Mouse (Mus musculus) neural tube, embryonic 15.5 days (tissue): ENCODE data around the gene Ppia. TPM values are rescaled to one million over a fixed set of nuclear protein-coding genes. Genes with fewer than 3 reads are reported as not detected.
"Not testable (repeated sequence)": the region's sequence is repeated elsewhere in the genome, so short reads cannot be mapped to it uniquely, and the experiment has no call there.

Experiments
- ATAC-seq: fragments of 200-750 bp; cut with Nextera tagmentation; 2 replicates; pipeline ENCODE4 v1.8.0; 2017; ENCODE audit warnings: mild to moderate bottlenecking, moderate TSS enrichment, moderate library complexity; ENCODE audit not compliant: low FRiP score
- H3K27ac ChIP-seq: fragments of 300-500 bp; sonication (generic); replicated peaks from 2 replicates; pipeline ENCODE4 v1.5.1; 2015; ENCODE audit warnings: mild to moderate bottlenecking, inconsistent platforms
- H3K27me3 ChIP-seq: fragments of 300-500 bp; sonication (generic); replicated peaks from 2 replicates; pipeline ENCODE4 v1.6.1; 2015; ENCODE audit warnings: inconsistent platforms
- H3K36me3 ChIP-seq: fragments of 300-500 bp; sonication (generic); 2 replicates; pipeline ENCODE4 v1.6.1; 2015; ENCODE audit warnings: inconsistent platforms
- H3K4me1 ChIP-seq: fragments of 300-500 bp; sonication (generic); 2 replicates; pipeline ENCODE4 v1.6.1; 2015; ENCODE audit warnings: inconsistent platforms
- H3K4me2 ChIP-seq: fragments of 300-500 bp; sonication (generic); 2 replicates; pipeline ENCODE4 v1.6.1; 2015; ENCODE audit warnings: inconsistent platforms, mild to moderate bottlenecking, moderate library complexity
- H3K4me3 ChIP-seq: fragments of 300-500 bp; sonication (generic); replicated peaks from 2 replicates; pipeline ENCODE4 v1.5.1; 2015; ENCODE audit warnings: mild to moderate bottlenecking, inconsistent platforms
- H3K9ac ChIP-seq: fragments of 300-500 bp; sonication (generic); replicated peaks from 2 replicates; pipeline ENCODE4 v1.6.1; 2015; ENCODE audit warnings: mild to moderate bottlenecking, inconsistent platforms
- H3K9me3 ChIP-seq: fragments of 300-500 bp; sonication (generic); replicated peaks from 2 replicates; pipeline ENCODE4 v1.6.1; 2016; ENCODE audit warnings: inconsistent platforms
- WGBS: fragments of 180-500 bp; shearing (Covaris S2); methylation state at CpG from one replicate; pipeline ENCODE4 v1.1.7; 2015; ENCODE audit warnings: mixed read lengths; 5-methylcytosine and 5-hydroxymethylcytosine counted together
- polyA plus RNA-seq: library from polyadenylated mRNA; unstranded; fragments of >200 nt; fragmentation: Nextera tagmentation; extraction: Ambion mirVana; gene quantifications from 2 replicates; pipeline ENCODE4 v1.2.1, GENCODE M21; 2015

Gene Ppia
- polyA plus RNA-seq, 1 experiment from 2014 or later, result 4,598 TPM

DNA sequence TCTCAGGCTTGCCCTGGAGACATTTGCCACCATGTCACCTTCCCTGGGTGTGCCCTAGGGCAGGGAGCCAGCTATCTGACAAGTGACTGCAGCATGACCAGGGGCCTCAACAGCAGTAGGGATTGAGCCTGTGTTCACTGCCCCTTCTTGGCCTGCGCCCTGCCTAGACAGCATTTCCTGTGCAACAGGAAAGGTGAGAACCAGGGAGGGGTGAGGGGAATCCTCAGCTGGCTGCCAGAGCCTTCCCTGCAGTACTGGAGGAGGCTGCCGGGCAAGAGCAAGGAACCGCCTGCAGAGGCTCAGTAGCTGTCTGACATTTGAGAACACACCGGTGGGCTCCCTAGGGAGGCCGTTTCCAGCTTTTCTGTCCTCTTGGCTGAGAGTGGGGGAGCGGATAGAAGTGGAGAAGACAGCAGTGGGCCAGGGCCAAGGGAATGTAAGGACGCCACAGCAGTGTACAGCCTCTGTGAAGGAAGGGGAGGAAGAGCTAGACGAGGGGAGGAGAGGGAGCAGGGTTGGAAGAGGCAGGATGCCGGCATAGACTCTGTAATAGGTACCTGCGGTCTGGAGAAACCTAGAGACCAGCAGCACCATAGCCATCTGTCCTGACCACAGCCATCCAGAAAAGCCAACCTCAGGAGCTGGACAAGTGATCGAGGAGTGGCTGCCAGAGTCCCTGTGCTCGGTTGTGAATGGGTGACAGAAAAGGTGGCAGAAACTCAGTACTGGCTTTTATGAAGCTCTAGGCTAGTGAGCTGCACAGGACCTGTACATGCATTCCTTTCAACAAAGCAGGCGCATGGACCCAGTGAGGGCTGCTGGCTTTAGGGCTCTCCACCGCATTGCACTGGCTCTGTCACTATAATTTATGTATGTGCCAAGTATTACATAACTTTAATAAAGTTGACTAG is 8.7 kb upstream of the Ppia start:
- H3K4me3 ChIP-seq, result no peak overlapping the region
- H3K27ac ChIP-seq, result peak overlapping the region; percentile 75
- peaks cover 27% of the 10 kb centered on the region for H3K4me1 ChIP-seq
- H3K9me3 ChIP-seq, result no peaks in the 10 kb centered on the region
- 0 out of 2 replicates have a peak overlapping the region, but pooled peaks have one; percentile 17 for H3K9ac ChIP-seq
- H3K36me3 ChIP-seq, result peaks cover 47% of the 10 kb centered on the region
- WGBS, result 48% methylated on average over 14 of the region's 14 CpGs
- peak; percentile 28; the same call in 1 of the 2 replicates for ATAC-seq
- H3K4me2 ChIP-seq, result peak overlapping the region; percentile 13; the same call in 1 of the 2 replicates
- no peaks in the 10 kb centered on the region for H3K27me3 ChIP-seq

DNA sequence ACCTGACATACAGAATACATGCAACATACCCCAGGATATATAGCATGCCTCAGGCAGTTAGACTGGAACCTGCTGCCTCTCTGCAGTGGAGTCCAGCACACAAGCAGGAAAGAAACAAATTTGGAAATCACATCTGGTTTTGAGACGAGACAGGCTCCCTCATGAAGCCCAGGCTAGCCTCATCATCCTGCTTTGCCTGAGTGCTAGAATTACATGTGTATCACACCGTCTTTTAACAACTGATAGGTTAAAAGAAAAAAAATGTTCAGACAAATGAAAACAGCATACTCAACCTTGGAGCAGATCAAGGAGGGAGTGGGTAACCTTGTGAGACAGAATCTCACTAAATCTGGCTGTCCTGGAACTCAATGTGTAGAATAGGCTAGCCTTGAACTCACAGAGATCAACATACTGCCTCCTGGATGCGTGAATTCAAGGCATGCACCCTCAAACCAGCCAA is 8.1 kb upstream of the Ppia start:
- H3K9ac ChIP-seq, result no peak overlapping the region
- no peaks in the 10 kb centered on the region for H3K27me3 ChIP-seq
- no peak for ATAC-seq
- H3K36me3 ChIP-seq, result peaks cover 40% of the 10 kb centered on the region
- H3K27ac ChIP-seq, result 0 out of 2 replicates have a peak overlapping the region, but pooled peaks have one; percentile 75
- no peak overlapping the region for H3K4me2 ChIP-seq
- H3K4me3 ChIP-seq, result no peak overlapping the region
- WGBS, result 95% methylated on average over 3 of the region's 3 CpGs
- H3K4me1 ChIP-seq, result peaks cover 27% of the 10 kb centered on the region
- no peaks in the 10 kb centered on the region for H3K9me3 ChIP-seq

DNA sequence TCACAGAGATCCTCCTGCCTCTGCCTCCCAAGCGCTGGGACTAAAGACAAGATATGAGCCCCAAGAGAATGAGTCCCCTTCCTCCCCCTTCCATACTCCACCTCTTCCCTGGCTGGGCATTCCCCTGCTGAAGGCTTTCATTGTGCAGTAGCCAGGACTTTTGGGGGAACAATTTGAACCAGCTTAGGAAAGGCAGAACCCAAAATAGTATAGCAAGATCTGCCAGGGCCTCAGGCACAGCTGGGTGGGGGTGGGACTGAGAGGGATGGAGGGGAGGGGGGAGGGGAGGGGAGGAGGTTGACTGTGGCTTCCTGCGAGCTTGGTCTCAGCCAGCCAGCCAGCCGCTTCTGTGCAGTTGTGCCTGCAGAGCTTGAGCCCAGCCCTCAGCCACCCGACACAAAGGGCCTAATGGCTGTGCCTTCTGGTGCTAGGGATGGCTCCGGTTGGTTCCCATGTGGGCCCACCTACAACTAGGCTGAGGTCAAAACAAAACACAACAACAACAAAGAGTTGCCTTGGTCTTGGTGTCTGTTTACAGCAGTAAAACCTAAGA is 5.1 kb upstream of the Ppia start:
- H3K4me3 ChIP-seq, result no peak overlapping the region
- WGBS, result 45% methylated on average over 5 of the region's 5 CpGs
- H3K9ac ChIP-seq, result no peak overlapping the region
- no peaks in the 10 kb centered on the region for H3K27me3 ChIP-seq
- no peaks in the 10 kb centered on the region for H3K9me3 ChIP-seq
- H3K4me1 ChIP-seq, result peaks cover 25% of the 10 kb centered on the region
- H3K27ac ChIP-seq, result no peak overlapping the region
- no peak for ATAC-seq
- H3K36me3 ChIP-seq, result peaks cover 11% of the 10 kb centered on the region
- no peak overlapping the region for H3K4me2 ChIP-seq

DNA sequence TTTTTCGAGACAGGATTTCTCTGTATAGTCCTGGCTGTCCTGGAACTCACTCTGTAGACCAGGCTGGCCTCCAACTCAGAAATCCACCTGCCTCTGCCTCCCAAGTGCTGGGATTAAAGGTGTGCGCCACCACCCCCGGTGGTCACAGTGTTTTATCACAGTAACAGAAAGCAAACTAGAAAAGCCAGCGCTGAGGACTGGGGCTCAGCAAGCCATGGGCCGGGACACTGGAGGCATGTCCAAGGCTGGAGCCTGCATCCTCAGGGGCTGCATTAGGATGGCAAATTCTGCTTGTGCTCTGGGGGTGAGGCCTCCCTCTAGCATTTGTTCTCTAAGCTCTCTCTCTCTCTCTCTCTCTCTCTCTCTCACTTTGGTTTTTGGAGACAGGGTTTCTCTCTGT is 4.5 kb upstream of the Ppia start:
- H3K9me3 ChIP-seq, H3K36me3 ChIP-seq, H3K9ac ChIP-seq, H3K4me2 ChIP-seq, H3K27ac ChIP-seq, H3K4me3 ChIP-seq, ATAC-seq, H3K27me3 ChIP-seq: not testable (repeated sequence)
- WGBS, result 89% methylated on average over 5 of the region's 5 CpGs
- peaks cover 21% of the 10 kb centered on the region for H3K4me1 ChIP-seq

DNA sequence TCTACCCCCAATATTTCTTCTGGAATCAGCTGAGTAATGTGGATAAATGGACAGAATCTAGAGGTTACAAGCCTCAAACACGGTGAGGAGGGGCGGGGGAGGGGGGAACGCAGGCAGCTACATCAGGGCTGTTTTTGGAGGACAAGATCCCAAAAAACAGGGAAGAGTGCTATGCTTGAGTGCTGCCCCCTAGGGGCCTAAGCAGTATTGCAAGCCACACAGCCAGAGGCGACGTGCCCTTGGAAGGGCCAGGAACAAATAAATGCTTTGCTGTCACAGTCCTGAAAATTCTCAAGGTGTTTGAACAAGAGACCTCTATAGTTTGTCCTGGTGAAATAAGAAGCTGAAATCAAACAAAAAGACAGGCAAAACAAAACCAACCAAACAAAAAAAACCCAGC is 3.6 kb upstream of the Ppia start:
- Histone ChIP-seq H3K27ac (no peak overlapping the region), H3K27me3 (no peaks in the 10 kb centered on the region), H3K4me3 (no peak overlapping the region), H3K9ac (no peak overlapping the region), H3K9me3 (no peaks in the 10 kb centered on the region), H3K4me1 (peaks cover 12% of the 10 kb centered on the region), H3K4me2 (no peak overlapping the region), H3K36me3 (no peaks in the 10 kb centered on the region)
- ATAC-seq, result no peak
- 5% methylated on average over 5 of the region's 5 CpGs for WGBS

DNA sequence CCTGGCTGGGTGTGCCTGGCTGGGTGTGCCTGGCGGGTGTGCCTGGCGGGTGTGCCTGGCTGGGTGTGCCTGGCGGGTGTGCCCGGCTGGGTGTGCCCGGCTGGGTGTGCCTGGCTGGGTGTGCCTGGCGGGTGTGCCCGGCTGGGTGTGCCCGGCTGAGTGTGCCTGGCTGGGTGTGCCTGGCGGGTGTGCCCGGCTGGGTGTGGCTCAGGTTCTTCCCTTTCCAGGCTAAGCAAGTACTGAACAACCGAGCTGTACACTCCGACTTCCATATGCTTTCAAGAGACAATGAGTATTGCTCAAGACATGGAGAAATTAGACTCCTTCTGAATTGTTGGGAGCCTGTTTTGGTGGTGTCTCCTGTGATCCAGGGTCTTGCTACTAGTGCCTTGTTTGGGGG is 2.0 kb upstream of the Ppia start:
- no peak overlapping the region for H3K4me3 ChIP-seq
- no peak for ATAC-seq
- no peak overlapping the region for H3K9ac ChIP-seq
- no peaks in the 10 kb centered on the region for H3K9me3 ChIP-seq
- H3K27me3 ChIP-seq, result no peaks in the 10 kb centered on the region
- H3K27ac ChIP-seq, result no peak overlapping the region
- H3K36me3 ChIP-seq, result no peaks in the 10 kb centered on the region
- H3K4me2 ChIP-seq, result no peak overlapping the region
- H3K4me1 ChIP-seq, result peaks cover 25% of the 10 kb centered on the region
- 98% methylated on average over 10 of the region's 12 CpGs for WGBS

DNA sequence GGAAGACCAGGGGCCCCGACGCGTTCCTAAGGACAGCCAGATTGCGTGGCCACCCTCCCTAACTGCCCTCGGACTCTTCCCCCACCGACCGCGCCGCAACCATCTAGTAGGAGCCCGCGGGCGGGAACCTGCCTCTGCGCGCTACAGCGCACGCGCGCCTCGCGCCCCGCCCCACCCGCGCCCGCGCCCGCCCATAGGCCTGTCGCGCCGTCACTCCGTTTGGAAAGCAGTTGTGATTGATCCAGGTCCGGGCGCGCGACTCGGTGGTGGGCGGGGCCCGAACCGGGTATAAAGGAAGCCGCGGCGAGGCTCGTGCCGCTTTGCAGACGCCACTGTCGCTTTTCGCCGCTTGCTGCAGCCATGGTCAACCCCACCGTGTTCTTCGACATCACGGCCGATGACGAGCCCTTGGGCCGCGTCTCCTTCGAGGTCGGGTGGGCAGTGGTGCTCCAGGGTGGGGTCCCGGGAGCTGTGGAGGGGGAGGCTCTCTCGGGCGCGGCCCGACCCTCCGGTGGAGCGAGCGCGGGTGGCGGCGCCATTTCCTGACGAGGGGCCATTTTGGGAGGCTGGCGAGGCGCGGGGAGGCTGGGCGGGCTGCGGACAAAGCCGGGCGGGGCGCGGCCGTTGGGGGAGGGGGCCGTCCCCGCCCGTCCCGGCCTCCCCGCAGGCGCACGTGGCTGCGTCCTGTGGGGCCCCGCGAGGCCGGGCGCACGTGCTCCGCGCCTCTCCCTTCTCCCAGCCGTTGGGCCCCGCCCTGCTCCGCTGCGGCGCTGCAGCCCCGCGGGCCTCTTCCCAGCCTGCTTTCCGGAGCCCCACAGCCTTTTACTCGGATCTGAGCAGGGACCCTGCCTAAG is 535 bp downstream of the Ppia start:
- Histone ChIP-seq H3K9me3 (no peaks in the 10 kb centered on the region), H3K9ac (peak overlapping the region; percentile 83), H3K4me2 (peak overlapping the region; percentile 84), H3K27ac (peak overlapping the region; percentile 98), H3K27me3 (no peaks in the 10 kb centered on the region), H3K4me1 (peaks cover 32% of the 10 kb centered on the region), H3K36me3 (peaks cover 20% of the 10 kb centered on the region), H3K4me3 (peak overlapping the region; percentile 68)
- ATAC-seq, result peak; percentile 95
- WGBS, result under 1% methylated on average over 93 of the region's 102 CpGs

DNA sequence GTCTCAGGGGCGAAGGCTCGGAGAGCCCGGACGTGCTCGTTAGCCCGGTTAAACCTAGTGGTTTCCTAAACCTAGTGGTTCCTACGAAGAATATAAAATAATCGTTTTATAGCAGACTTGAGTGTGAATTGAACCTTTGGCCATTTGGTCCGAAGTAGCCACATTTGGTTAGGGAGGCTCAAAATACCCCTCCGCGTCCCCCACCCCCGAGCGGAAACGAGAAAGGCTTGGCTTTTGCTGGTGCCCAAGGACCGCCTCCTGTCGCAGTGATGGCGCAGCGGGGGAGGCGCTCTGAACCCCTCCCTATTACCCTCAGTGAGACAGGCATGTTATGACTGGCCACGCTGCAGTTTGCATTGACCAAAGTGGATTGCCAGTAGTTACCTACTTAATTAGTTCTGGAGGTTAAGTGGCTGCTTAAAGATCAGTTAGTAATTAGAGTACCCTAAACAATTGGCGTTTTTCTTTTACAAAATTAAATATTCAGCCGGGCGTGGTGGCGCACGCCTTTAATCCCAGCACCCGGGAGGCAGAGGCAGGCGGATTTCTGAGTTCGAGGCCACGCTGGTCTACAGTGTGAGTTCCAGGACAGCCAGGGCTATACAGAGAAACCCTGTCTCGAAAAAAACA is 1.3 kb downstream of the Ppia start:
- no peaks in the 10 kb centered on the region for H3K9me3 ChIP-seq
- peaks cover 23% of the 10 kb centered on the region for H3K36me3 ChIP-seq
- peak; percentile 53 for ATAC-seq
- peak overlapping the region; percentile 84 for H3K4me2 ChIP-seq
- peak overlapping the region; percentile 83 for H3K9ac ChIP-seq
- no peaks in the 10 kb centered on the region for H3K27me3 ChIP-seq
- peak overlapping the region; percentile 98 for H3K27ac ChIP-seq
- H3K4me1 ChIP-seq, result peaks cover 32% of the 10 kb centered on the region
- peak overlapping the region; percentile 68 for H3K4me3 ChIP-seq
- 2% methylated on average over 30 of the region's 30 CpGs for WGBS

DNA sequence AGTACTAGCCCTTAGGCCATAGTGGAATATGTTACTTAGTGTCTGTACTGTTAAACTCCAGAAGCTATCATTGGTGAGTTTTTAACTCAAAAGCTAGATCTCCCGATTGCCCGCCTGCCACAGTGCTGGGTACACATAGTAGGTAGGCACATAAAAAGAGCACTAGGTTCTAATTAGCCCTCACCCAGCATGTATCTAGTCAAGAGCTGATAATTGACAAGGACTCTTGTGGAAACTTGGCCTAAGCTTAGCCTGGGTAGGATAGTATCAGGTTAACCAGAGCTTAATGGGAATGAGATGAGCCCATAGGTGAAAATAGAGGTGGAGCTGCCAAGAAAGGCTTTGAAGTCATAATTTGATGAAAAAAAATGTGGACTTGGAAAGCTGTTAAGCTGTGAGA is 1.8 kb downstream of the Ppia start:
- Histone ChIP-seq H3K4me3 (peak overlapping the region; percentile 68), H3K4me2 (peak overlapping the region; percentile 84), H3K27me3 (no peaks in the 10 kb centered on the region), H3K4me1 (peaks cover 32% of the 10 kb centered on the region), H3K9ac (peak overlapping the region; percentile 83; the same call in 1 of the 2 replicates), H3K9me3 (no peaks in the 10 kb centered on the region), H3K36me3 (peaks cover 27% of the 10 kb centered on the region), H3K27ac (peak overlapping the region; percentile 98)
- ATAC-seq, result no peak
- 29% methylated on average over 2 of the region's 2 CpGs for WGBS

DNA sequence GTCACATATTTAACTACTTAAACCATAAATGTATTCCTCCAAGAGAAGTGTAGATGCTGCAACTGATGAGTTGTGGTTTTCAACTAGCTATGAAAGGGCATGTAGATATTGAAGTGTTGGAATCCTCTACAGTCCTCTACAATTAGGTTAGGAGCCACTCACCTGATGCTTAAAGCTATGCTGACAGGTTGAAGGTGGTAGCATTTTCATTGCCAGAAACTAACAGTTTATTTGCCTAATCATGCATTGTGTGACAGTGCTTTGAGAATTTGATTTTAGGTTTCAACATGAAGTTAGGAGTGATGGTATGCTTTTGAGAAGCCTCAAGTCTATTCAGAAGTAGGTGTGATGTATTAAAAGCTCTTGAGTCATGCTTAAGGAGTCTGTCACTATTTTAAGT is 2.2 kb downstream of the Ppia start:
- Histone ChIP-seq H3K9ac (peak overlapping the region; percentile 83; the same call in 1 of the 2 replicates), H3K4me2 (peak overlapping the region; percentile 84), H3K4me1 (peaks cover 32% of the 10 kb centered on the region), H3K4me3 (peak overlapping the region; percentile 68), H3K36me3 (peaks cover 27% of the 10 kb centered on the region), H3K27ac (peak overlapping the region; percentile 98; the same call in 1 of the 2 replicates), H3K27me3 (no peaks in the 10 kb centered on the region), H3K9me3 (no peaks in the 10 kb centered on the region)
- ATAC-seq, result no peak

DNA sequence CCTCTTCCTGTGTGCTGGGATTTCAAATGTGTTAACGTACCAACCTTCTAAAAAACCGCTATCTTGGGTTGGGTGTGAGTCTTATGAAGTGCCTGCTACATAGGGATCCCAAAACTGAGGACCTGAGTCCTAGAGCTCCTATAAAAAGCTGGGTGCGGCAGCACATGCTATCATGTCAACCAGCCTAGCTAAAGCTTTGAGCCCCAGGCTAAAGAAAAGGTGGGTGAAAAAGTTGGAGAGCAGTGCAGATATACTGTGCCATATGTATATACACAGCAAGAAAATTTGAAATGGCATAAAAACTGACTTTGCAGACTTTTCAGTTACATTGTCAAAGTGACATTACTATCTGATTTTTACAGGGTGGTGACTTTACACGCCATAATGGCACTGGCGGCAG is 3.5 kb downstream of the Ppia start:
- Histone ChIP-seq H3K27me3 (no peaks in the 10 kb centered on the region), H3K4me1 (peaks cover 32% of the 10 kb centered on the region), H3K4me3 (no peak overlapping the region), H3K36me3 (peaks cover 36% of the 10 kb centered on the region), H3K9ac (no peak overlapping the region), H3K9me3 (no peaks in the 10 kb centered on the region), H3K27ac (no peak overlapping the region), H3K4me2 (peak overlapping the region; percentile 84; the same call in 1 of the 2 replicates)
- WGBS, result 88% methylated on average over 5 of the region's 5 CpGs
- ATAC-seq, result no peak
